Mouse (Mus musculus) heart, adult 2 months (tissue): ENCODE measurements at regions not wholly inside any gene's neighbourhood (a gene's known extent, or its start where the extent isn't known, plus 50 kb on each side); places are given as distances from the start of the nearest gene placed in this dataset.

Experiments used
- CTCF ChIP-seq: fragments of 200-600 bp; IDR thresholded peaks from 2 replicates; pipeline ENCODE4 v1.8.1; 2022; ENCODE audit warnings: antibody characterized with exemption, mild to moderate bottlenecking, moderate library complexity
- EP300 ChIP-seq: fragments of 200-500 bp; IDR thresholded peaks from 2 replicates; pipeline ENCODE4 v1.6.1; 2011; ENCODE audit warnings: low read depth, low read length, control low read depth; ENCODE audit not compliant: insufficient read depth
- POLR2A ChIP-seq: fragments of 200-500 bp; IDR thresholded peaks from 2 replicates; pipeline ENCODE4 v1.6.1; 2011; ENCODE audit warnings: mild to moderate bottlenecking, low read depth, low read length, control low read depth; ENCODE audit not compliant: insufficient read depth

DNA sequence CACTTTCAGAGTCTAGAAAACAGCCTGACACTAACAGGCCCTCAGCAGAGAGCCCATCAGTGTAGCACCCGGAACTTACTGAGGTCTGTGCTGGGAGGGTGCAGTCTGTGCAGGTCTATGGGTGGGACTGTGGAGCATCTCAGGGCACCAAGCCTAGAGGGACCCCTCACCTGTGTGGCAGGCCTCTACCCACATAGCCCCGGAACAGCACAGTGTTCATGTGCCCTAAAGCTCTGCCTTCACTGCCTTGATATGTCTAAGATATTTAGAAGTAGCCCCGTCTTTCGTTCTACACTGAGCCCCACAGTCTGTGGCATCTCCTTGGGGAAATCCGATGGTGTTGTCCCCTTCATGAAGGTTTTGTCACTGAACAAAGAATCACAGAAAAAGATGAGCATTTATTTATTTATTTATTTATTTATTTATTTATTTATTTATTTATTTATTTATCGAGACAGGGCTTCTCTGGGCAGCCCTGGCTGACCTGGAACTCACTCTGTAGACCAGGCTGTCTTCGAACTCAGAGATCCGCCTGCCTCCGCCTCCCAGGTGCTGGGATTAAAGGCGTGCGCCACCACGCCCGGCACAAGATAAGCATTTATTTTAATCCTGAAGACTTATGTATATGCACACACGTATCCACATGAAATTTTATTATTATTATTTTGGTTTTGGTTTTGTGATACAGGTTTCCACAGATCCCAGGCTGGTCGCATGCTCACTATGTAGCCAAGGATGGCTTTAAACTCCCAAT is 55.2 kb upstream of the Parp11 start:
- TF ChIP-seq CTCF: no peak
- no peak for TF ChIP-seq POLR2A
- no peak for TF ChIP-seq EP300
